Mouse (Mus musculus) kidney, postnatal 0 days (tissue): ENCODE results near the gene Shb. TPM values are rescaled to one million over a fixed set of nuclear protein-coding genes. Genes with fewer than 3 reads are reported as not detected.
A peak's percentile ranks its signal among the peaks of the same experiment; 100 is the strongest.

ENCODE experiments used
- ATAC-seq: fragments of 200-750 bp; cut with Nextera tagmentation; replicated peaks from 2 replicates; pipeline ENCODE4 v1.8.0; 2017; ENCODE audit warnings: low read depth, moderate number of reproducible peaks, moderate TSS enrichment, moderate library complexity; ENCODE audit not compliant: low FRiP score
- DNase-seq: peaks from one replicate; pipeline ENCODE4 v3.0.0-alpha.2; 2016; ENCODE audit warnings: low spot score
- H3K27ac ChIP-seq: fragments of 300-500 bp; sonication (generic); 2 replicates; pipeline ENCODE4 v1.5.1; 2014; ENCODE audit warnings: mild to moderate bottlenecking
- H3K27me3 ChIP-seq: fragments of 300-500 bp; sonication (generic); 2 replicates; pipeline ENCODE4 v1.6.1; 2014; ENCODE audit warnings: low read length, mixed read lengths; ENCODE audit not compliant: insufficient read depth
- H3K36me3 ChIP-seq: fragments of 300-500 bp; sonication (generic); 2 replicates; pipeline ENCODE4 v1.6.1; 2014; ENCODE audit warnings: low read length, mixed read lengths; ENCODE audit not compliant: insufficient read depth
- H3K4me1 ChIP-seq: fragments of 300-500 bp; sonication (generic); replicated peaks from 2 replicates; pipeline ENCODE4 v1.6.1; 2014; ENCODE audit warnings: antibody characterized with exemption, low read length, mixed read lengths; ENCODE audit not compliant: insufficient read depth
- H3K4me2 ChIP-seq: fragments of 300-500 bp; sonication (generic); 2 replicates; pipeline ENCODE4 v1.6.1; 2014; ENCODE audit warnings: mild to moderate bottlenecking, low read length, moderate library complexity, mixed read lengths
- H3K4me3 ChIP-seq: fragments of 300-500 bp; sonication (generic); replicated peaks from 2 replicates; pipeline ENCODE4 v1.5.1; 2014; ENCODE audit warnings: low read depth, low read length
- H3K9ac ChIP-seq: fragments of 300-500 bp; sonication (generic); 2 replicates; pipeline ENCODE4 v1.6.1; 2014; ENCODE audit warnings: low read depth, low read length
- H3K9me3 ChIP-seq: fragments of 300-500 bp; sonication (generic); replicated peaks from 2 replicates; pipeline ENCODE4 v1.6.1; 2016; ENCODE audit warnings: low read length, inconsistent platforms, mixed read lengths
- CTCF ChIP-seq: IDR thresholded peaks from 2 replicates; pipeline ENCODE4 v1.5.1; 2016; ENCODE audit warnings: antibody characterized with exemption, low read depth, mild to moderate bottlenecking, moderate library complexity
- WGBS: fragments of 180-500 bp; shearing (Covaris S2); extraction: QIAGEN DNeasy Blood & Tissue Kit; methylation state at CpG from one replicate; pipeline ENCODE4 v1.1.7; 2014; 5-methylcytosine and 5-hydroxymethylcytosine counted together
- polyA plus RNA-seq: library from polyadenylated mRNA; unstranded; fragments of >200 nt; fragmentation: Nextera tagmentation; extraction: Ambion mirVana; gene quantifications from 2 replicates; pipeline ENCODE4 v1.2.1, GENCODE M21; 2015

Shb gene
- polyA plus RNA-seq, 1 experiment from 2014 or later: 6.6 TPM

GRCm38 (mm10) chr4:45498345-45498744 is 33.9 kb downstream of the Shb start:
- H3K27ac ChIP-seq: no peak overlapping the region
- ATAC-seq (no peak), DNase-seq (no peak)
- H3K9me3 ChIP-seq: no peaks in the 10 kb centered on the region
- TF ChIP-seq CTCF: no peak
- no peak overlapping the region for H3K4me2 ChIP-seq
- H3K4me1 ChIP-seq: peaks cover 58% of the 10 kb centered on the region
- no peaks in the 10 kb centered on the region for H3K36me3 ChIP-seq
- 52% methylated on average over 5 of the region's 5 CpGs for WGBS
- no peak overlapping the region for H3K4me3 ChIP-seq
- no peaks in the 10 kb centered on the region for H3K27me3 ChIP-seq
- no peak overlapping the region for H3K9ac ChIP-seq

- no peaks in the 10 kb centered on the region for H3K36me3 ChIP-seq
- no peaks in the 10 kb centered on the region for H3K27me3 ChIP-seq
- WGBS: 44% methylated on average over 6 of the region's 6 CpGs
- no peak for ATAC-seq
- H3K4me1 ChIP-seq: peaks cover 67% of the 10 kb centered on the region
- no peaks in the 10 kb centered on the region for H3K9me3 ChIP-seq
- DNase-seq: no peak
- H3K9ac ChIP-seq: no peak overlapping the region
- no peak overlapping the region for H3K27ac ChIP-seq
- H3K4me3 ChIP-seq: no peak overlapping the region
- TF ChIP-seq CTCF: no peak
- H3K4me2 ChIP-seq: no peak overlapping the region
Measured at GRCm38 (mm10) chr4:45497282-45497681, 35.0 kb downstream of the Shb start.

- ATAC-seq (no peak), DNase-seq (no peak)
- no peaks in the 10 kb centered on the region for H3K9me3 ChIP-seq
- no peak overlapping the region for H3K4me3 ChIP-seq
- no peaks in the 10 kb centered on the region for H3K27me3 ChIP-seq
- no peak for TF ChIP-seq CTCF
- H3K36me3 ChIP-seq: no peaks in the 10 kb centered on the region
- H3K4me2 ChIP-seq: no peak overlapping the region
- H3K27ac ChIP-seq: no peak overlapping the region
- peaks cover 71% of the 10 kb centered on the region for H3K4me1 ChIP-seq
- H3K9ac ChIP-seq: no peak overlapping the region
- WGBS: 50% methylated on average over 8 of the region's 8 CpGs
Measured at GRCm38 (mm10) chr4:45495531-45496201, 36.6 kb downstream of the Shb start.

- TF ChIP-seq CTCF: no peak
- Histone ChIP-seq H3K27ac (no peak overlapping the region), H3K9ac (no peak overlapping the region), H3K36me3 (no peaks in the 10 kb centered on the region), H3K4me3 (no peak overlapping the region), H3K27me3 (no peaks in the 10 kb centered on the region), H3K4me1 (peaks cover 73% of the 10 kb centered on the region), H3K9me3 (no peaks in the 10 kb centered on the region), H3K4me2 (no peak overlapping the region)
- 50% methylated on average over 6 of the region's 6 CpGs for WGBS
- ATAC-seq (no peak), DNase-seq (no peak)
Measured at GRCm38 (mm10) chr4:45493786-45494400, 38.4 kb downstream of the Shb start.

GRCm38 (mm10) chr4:45493118-45493517 is 39.2 kb downstream of the Shb start:
- H3K4me1 ChIP-seq: peaks cover 69% of the 10 kb centered on the region
- no peak for TF ChIP-seq CTCF
- H3K27ac ChIP-seq: peak overlapping the region; percentile 77
- H3K4me3 ChIP-seq: no peak overlapping the region
- WGBS: 18% methylated on average over 7 of the region's 7 CpGs
- H3K9me3 ChIP-seq: no peaks in the 10 kb centered on the region
- no peak for ATAC-seq
- no peaks in the 10 kb centered on the region for H3K36me3 ChIP-seq
- no peaks in the 10 kb centered on the region for H3K27me3 ChIP-seq
- no peak for DNase-seq
- H3K4me2 ChIP-seq: peak overlapping the region; percentile 18; the same call in 1 of the 2 replicates
- no peak overlapping the region for H3K9ac ChIP-seq

- H3K27me3 ChIP-seq: no peaks in the 10 kb centered on the region
- ATAC-seq (no peak), DNase-seq (peak; percentile 65)
- no peaks in the 10 kb centered on the region for H3K9me3 ChIP-seq
- H3K4me2 ChIP-seq: peak overlapping the region; percentile 18; the same call in 1 of the 2 replicates
- H3K4me1 ChIP-seq: peaks cover 69% of the 10 kb centered on the region
- peak overlapping the region; percentile 77 for H3K27ac ChIP-seq
- H3K4me3 ChIP-seq: no peak overlapping the region
- H3K36me3 ChIP-seq: no peaks in the 10 kb centered on the region
- WGBS: 10% methylated on average over 5 of the region's 5 CpGs
- TF ChIP-seq CTCF: no peak
- no peak overlapping the region for H3K9ac ChIP-seq
Measured at GRCm38 (mm10) chr4:45492681-45493081, 39.6 kb downstream of the Shb start.
